Mouse (Mus musculus) CH12.LX (cell line): ENCODE data around the gene Pex5.

Experiments
- CHD2 ChIP-seq: IDR thresholded peaks from 2 replicates; pipeline ENCODE4 v1.6.1; 2011; ENCODE audit warnings: low read length, improper control_type of control experiment
- CTCF ChIP-seq, 2 experiments: IDR thresholded peaks in 1 of 2; conservative IDR thresholded peaks in 1 of 2; 2 replicates each; pipeline ENCODE4 v1.5.1; 2011 to 2012; ENCODE audit warnings: low read depth in 2 of 2, low read length in 2 of 2, improper control_type of control experiment in 1 of 2, inconsistent platforms in 1 of 2, mild to moderate bottlenecking in 1 of 2, moderate library complexity in 1 of 2

GRCm38 (mm10) chr6:124430379-124430778 lies 15.5 kb upstream of the Pex5 start:
- TF ChIP-seq CHD2 (no peak), CTCF (conservative IDR thresholded peaks at IDR 0.05 in 1 of 2, IDR thresholded peaks at IDR 0.05 in 1 of 2; ENCODE audit: low read depth in 2 of 2, low read length in 2 of 2) (no peak)
